Mouse (Mus musculus) embryonic facial prominence, embryonic 13.5 days (tissue): ENCODE data around the gene Bicral. TPM values are rescaled to one million over a fixed set of nuclear protein-coding genes. Genes with fewer than 3 reads are reported as not detected.

Source experiments
- ATAC-seq: fragments of 200-750 bp; cut with Nextera tagmentation; 2 replicates; pipeline ENCODE4 v1.8.0; 2017; ENCODE audit warnings: low read depth; ENCODE audit not compliant: insufficient number of reproducible peaks, insufficient read depth, low FRiP score, low TSS enrichment
- H3K27ac ChIP-seq: fragments of 300-500 bp; sonication (generic); 2 replicates; pipeline ENCODE4 v1.5.1; 2015; ENCODE audit warnings: moderate library complexity, mild to moderate bottlenecking, inconsistent platforms
- H3K27me3 ChIP-seq: fragments of 300-500 bp; sonication (generic); 2 replicates; pipeline ENCODE4 v1.6.1; 2015; ENCODE audit warnings: mild to moderate bottlenecking, inconsistent platforms
- H3K36me3 ChIP-seq: fragments of 300-500 bp; sonication (generic); 2 replicates; pipeline ENCODE4 v1.6.1; 2015; ENCODE audit warnings: mild to moderate bottlenecking, inconsistent platforms
- H3K4me1 ChIP-seq: fragments of 300-500 bp; sonication (generic); 2 replicates; pipeline ENCODE4 v1.6.1; 2015; ENCODE audit warnings: inconsistent platforms
- H3K4me2 ChIP-seq: fragments of 300-500 bp; sonication (generic); 2 replicates; pipeline ENCODE4 v1.6.1; 2015; ENCODE audit warnings: moderate library complexity, mild to moderate bottlenecking, inconsistent platforms
- H3K4me3 ChIP-seq: fragments of 300-500 bp; sonication (generic); 2 replicates; pipeline ENCODE4 v1.5.1; 2015; ENCODE audit warnings: mild to moderate bottlenecking, inconsistent platforms
- H3K9ac ChIP-seq: fragments of 300-500 bp; sonication (generic); 2 replicates; pipeline ENCODE4 v1.6.1; 2015; ENCODE audit warnings: mild to moderate bottlenecking, inconsistent platforms
- H3K9me3 ChIP-seq: fragments of 300-500 bp; sonication (generic); 2 replicates; pipeline ENCODE4 v1.6.1; 2016; ENCODE audit warnings: inconsistent platforms
- WGBS: fragments of 180-500 bp; shearing (Covaris S2); methylation state at CpG from one replicate; pipeline ENCODE4 v1.1.7; 2015; ENCODE audit warnings: mixed read lengths; 5-methylcytosine and 5-hydroxymethylcytosine counted together
- polyA plus RNA-seq: library from polyadenylated mRNA; unstranded; fragments of >200 nt; fragmentation: Nextera tagmentation; extraction: Ambion mirVana; gene quantifications from 2 replicates; pipeline ENCODE4 v1.2.1, GENCODE M21; 2015

The Bicral gene
- 4.4 and 5.0 TPM in 2 replicates for polyA plus RNA-seq

DNA sequence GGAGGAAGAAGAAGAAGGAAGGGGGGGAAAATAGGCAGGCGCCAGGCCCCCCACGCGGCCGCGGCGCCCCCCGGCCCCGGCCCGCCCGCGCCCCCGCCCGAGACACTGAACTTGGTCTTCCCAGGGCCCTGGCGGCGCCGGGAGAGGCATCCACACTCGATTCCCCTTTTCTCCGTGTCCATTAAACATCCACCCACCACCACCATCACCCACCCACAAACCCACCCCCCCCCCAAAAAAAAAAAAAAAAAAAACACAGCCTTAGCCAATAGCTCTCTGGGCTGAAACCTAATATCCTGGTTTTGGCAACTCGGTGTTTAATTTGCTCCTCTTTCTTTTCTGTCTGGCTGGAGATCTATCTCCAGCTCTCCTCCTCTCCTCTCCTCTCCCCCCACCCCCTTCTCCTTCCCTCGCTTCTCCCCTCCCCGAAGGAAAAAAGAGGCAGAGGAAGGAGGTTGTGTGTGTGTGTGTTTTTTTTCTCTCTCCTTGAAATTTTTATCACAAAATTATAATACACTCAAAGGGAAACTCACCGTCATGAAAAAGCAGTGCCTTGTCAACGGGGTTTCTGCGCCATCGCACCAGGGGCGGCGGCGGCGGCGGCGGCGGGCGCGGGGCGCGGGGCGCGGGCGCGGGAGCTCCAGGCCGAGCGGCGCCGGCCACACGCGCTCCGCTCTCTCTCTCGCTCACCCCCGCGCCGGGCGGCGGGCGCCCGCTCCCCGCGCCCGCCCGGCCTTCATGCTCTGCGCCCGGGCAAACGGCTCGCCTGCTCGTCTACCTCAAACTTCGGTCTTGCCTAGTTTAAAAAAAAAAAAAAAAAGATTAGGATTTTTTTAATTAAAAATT lies at the start of gene Bicral:
Bicral (minus strand) TSS at position 580 of the 846 bp plus-strand sequence.
- peak; percentile 64 for ATAC-seq
- Histone ChIP-seq H3K9me3 (no peaks in the 10 kb centered on the region), H3K36me3 (no peaks in the 10 kb centered on the region), H3K9ac (peak within 1 kb of the TSS; percentile 100), H3K4me2 (peak within 1 kb of the TSS; percentile 67), H3K4me1 (peaks cover 20% of the 10 kb centered on the region), H3K4me3 (peak within 1 kb of the TSS; percentile 92), H3K27ac (peak within 1 kb of the TSS; percentile 100), H3K27me3 (no peaks in the 10 kb centered on the region)
- under 1% methylated on average over 53 of the region's 65 CpGs for WGBS

- 20% methylated on average over 19 of the region's 19 CpGs for WGBS
- Histone ChIP-seq H3K9ac (no peak overlapping the region), H3K4me2 (no peak overlapping the region), H3K9me3 (no peaks in the 10 kb centered on the region), H3K4me1 (no peaks in the 10 kb centered on the region), H3K27ac (no peak overlapping the region), H3K4me3 (no peak overlapping the region), H3K27me3 (no peaks in the 10 kb centered on the region), H3K36me3 (no peaks in the 10 kb centered on the region)
- ATAC-seq, result no peak
These were observed 45.7 kb upstream of the Bicral start for GRCm38 (mm10) chr17:46903876-46904490.

DNA sequence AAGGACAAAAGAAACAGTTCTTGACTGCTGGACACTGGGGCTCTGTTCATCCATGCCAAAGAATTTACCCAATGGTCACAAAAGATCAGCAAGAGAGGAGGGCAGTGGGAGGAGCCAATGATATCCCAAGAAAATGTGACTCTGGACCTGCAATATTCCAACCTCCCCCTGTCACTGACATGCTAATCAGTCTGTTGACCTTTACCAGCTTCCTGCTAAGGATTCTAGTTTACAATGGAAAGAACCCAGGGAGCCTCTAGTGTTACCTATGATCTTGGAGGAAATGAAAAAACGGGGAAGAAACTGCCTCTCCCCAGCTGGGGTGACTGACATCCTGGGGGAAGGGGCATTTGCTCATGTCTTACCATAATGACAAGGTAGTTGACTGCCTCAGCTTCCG lies 42.7 kb upstream of the Bicral start:
- Histone ChIP-seq H3K4me1 (peaks cover 4% of the 10 kb centered on the region; the same call in 1 of the 2 replicates), H3K27ac (no peak overlapping the region), H3K4me3 (no peak overlapping the region), H3K27me3 (no peaks in the 10 kb centered on the region), H3K9me3 (0 out of 2 replicates have a peak, but pooled peaks cover 3% of the 10 kb centered on the region), H3K9ac (no peak overlapping the region), H3K36me3 (no peaks in the 10 kb centered on the region), H3K4me2 (no peak overlapping the region)
- no peak for ATAC-seq
- 53% methylated on average over 2 of the region's 2 CpGs for WGBS

- Histone ChIP-seq H3K4me1 (peaks cover 12% of the 10 kb centered on the region), H3K27ac (no peak overlapping the region), H3K4me3 (no peak overlapping the region), H3K9me3 (0 out of 2 replicates have a peak, but pooled peaks cover 3% of the 10 kb centered on the region), H3K27me3 (no peaks in the 10 kb centered on the region), H3K9ac (no peak overlapping the region), H3K4me2 (no peak overlapping the region), H3K36me3 (peaks cover 13% of the 10 kb centered on the region)
- WGBS, result 44% methylated on average over 13 of the region's 13 CpGs
- ATAC-seq, result no peak
These were observed 39.1 kb upstream of the Bicral start for GRCm38 (mm10) chr17:46897221-46897950.

- Histone ChIP-seq H3K27ac (no peak overlapping the region), H3K4me1 (peaks cover 25% of the 10 kb centered on the region)
These were observed 37.1 kb upstream of the Bicral start for GRCm38 (mm10) chr17:46895426-46895825.

GRCm38 (mm10) chr17:46890843-46891594 lies 32.7 kb upstream of the Bicral start:
- Histone ChIP-seq H3K4me3 (peak overlapping the region; percentile 95), H3K4me2 (peak overlapping the region; percentile 99), H3K27ac (peak overlapping the region; percentile 89), H3K9ac (peak overlapping the region; percentile 95), H3K9me3 (no peaks in the 10 kb centered on the region), H3K27me3 (no peaks in the 10 kb centered on the region), H3K4me1 (peaks cover 28% of the 10 kb centered on the region), H3K36me3 (peaks cover 17% of the 10 kb centered on the region)
- ATAC-seq, result peak; percentile 2
- 2% methylated on average over 64 of the region's 64 CpGs for WGBS

More at GRCm38 (mm10) chr17:46895426-46895825, 37.1 kb upstream of the Bicral start:
- ATAC-seq, result no peak
- Histone ChIP-seq H3K9ac (no peak overlapping the region), H3K9me3 (0 out of 2 replicates have a peak, but pooled peaks cover 3% of the 10 kb centered on the region), H3K4me3 (no peak overlapping the region), H3K27me3 (no peaks in the 10 kb centered on the region), H3K4me2 (no peak overlapping the region), H3K36me3 (peaks cover 17% of the 10 kb centered on the region)
- 89% methylated on average over 9 of the region's 9 CpGs for WGBS

GRCm38 (mm10) chr17:46890116-46890815 lies 32.0 kb upstream of the Bicral start, which contains the start of gene Tbcc:
Gene Tbcc, plus strand, starts transcription at chr17:46890684.
- Histone ChIP-seq H3K4me3 (peak within 1 kb of the TSS; percentile 95), H3K27ac (peak within 1 kb of the TSS; percentile 99), H3K9ac (peak within 1 kb of the TSS; percentile 95), H3K36me3 (peaks cover 17% of the 10 kb centered on the region), H3K9me3 (no peaks in the 10 kb centered on the region), H3K4me2 (peak within 1 kb of the TSS; percentile 99), H3K4me1 (peaks cover 33% of the 10 kb centered on the region), H3K27me3 (no peaks in the 10 kb centered on the region)
- under 1% methylated on average over 40 of the region's 40 CpGs for WGBS
- ATAC-seq, result peak; percentile 90

DNA sequence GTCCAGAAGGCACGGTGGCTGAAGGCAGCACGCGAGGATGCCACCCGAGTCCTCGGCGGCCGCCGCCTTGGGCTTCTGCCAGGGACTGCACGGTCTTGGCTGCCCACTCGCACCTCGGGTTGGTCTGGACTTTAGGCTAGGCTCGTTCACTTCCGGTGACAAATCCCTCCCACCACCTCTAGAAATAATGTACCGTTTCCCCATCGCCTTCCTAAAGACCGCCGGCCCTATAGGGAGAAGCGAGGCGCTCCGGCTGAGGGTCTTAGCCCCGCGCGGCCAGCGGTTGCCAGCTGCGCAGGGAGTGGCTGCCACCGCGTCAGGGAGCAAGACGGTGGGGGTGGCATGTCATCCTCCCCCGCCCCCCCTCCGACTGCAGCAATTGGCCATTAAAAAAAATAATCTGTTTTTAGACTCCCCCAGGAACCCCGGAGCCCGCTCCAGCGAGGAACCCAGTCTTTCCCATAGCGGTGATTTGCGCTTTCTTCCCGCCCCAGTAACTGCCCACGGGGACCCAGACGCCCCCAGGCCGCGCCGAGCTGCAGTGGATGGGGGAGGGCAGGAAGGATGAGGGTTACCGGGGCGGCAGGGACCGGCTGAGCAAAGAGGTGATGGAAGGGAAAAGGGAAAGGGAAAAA lies 31.3 kb upstream of the Bicral start:
- H3K4me2 ChIP-seq, result peak overlapping the region; percentile 82
- peaks cover 33% of the 10 kb centered on the region for H3K4me1 ChIP-seq
- H3K9me3 ChIP-seq, result no peaks in the 10 kb centered on the region
- H3K36me3 ChIP-seq, result peaks cover 17% of the 10 kb centered on the region
- ATAC-seq, result peak; percentile 38; the same call in 1 of the 2 replicates
- peak overlapping the region; percentile 84 for H3K9ac ChIP-seq
- H3K4me3 ChIP-seq, result peak overlapping the region; percentile 95
- no peaks in the 10 kb centered on the region for H3K27me3 ChIP-seq
- under 1% methylated on average over 44 of the region's 44 CpGs for WGBS
- H3K27ac ChIP-seq, result peak overlapping the region; percentile 99

- peaks cover 13% of the 10 kb centered on the region for H3K36me3 ChIP-seq
- 34% methylated on average over 16 of the region's 16 CpGs for WGBS
- H3K4me3 ChIP-seq, result peak overlapping the region; percentile 95
- peak overlapping the region; percentile 84 for H3K9ac ChIP-seq
- H3K4me2 ChIP-seq, result peak overlapping the region; percentile 82
- H3K27me3 ChIP-seq, result no peaks in the 10 kb centered on the region
- H3K4me1 ChIP-seq, result peaks cover 33% of the 10 kb centered on the region
- no peak for ATAC-seq
- H3K27ac ChIP-seq, result peak overlapping the region; percentile 99; the same call in 1 of the 2 replicates
- H3K9me3 ChIP-seq, result no peaks in the 10 kb centered on the region
These were observed 30.4 kb upstream of the Bicral start for GRCm38 (mm10) chr17:46888511-46889212.
